Mouse (Mus musculus): ENCODE results near the gene Polr2i. TPM values are rescaled to one million over a fixed set of nuclear protein-coding genes. Genes with fewer than 3 reads are reported as not detected.

The Polr2i gene
- total and polyA plus RNA-seq, 2 experiments from 2014 or later: 126 to 196 TPM

GRCm38 (mm10) chr7:30279951-30280669, 48.4 kb downstream of the Polr2i start, which contains the start of the genes Thap8 and Wdr62:
Gene Thap8 (plus strand): TSS chr7:30280094.
Gene Wdr62 (minus strand): TSS chr7:30280419.
- peak within 1 kb of the TSS; percentile 65 for H3K4me3 ChIP-seq (ENCODE audit: low read depth, low read length)
- no peaks in the 10 kb centered on the region for H3K9me3 ChIP-seq (ENCODE audit: low read length)
- no peaks in the 10 kb centered on the region for H3K36me3 ChIP-seq (ENCODE audit: insufficient read depth, low read length)
- H3K27ac ChIP-seq (ENCODE audit: low read depth, low read length): peak within 1 kb of the TSS; percentile 98
- H3K9ac ChIP-seq (replicated peaks; ENCODE audit: low read length, poor library complexity, severe bottlenecking): peak within 1 kb of the TSS; percentile 61
- no peaks in the 10 kb centered on the region for H3K27me3 ChIP-seq (ENCODE audit: insufficient read depth, low read length)
- 0 out of 2 replicates have a peak, but pooled peaks cover 2% of the 10 kb centered on the region for H3K4me1 ChIP-seq (ENCODE audit: insufficient read depth, low read length)
- peak; percentile 95 for ATAC-seq (ENCODE audit: low FRiP score)
- no peak for TF ChIP-seq CTCF (IDR thresholded peaks at IDR 0.05)
- peak within 1 kb of the TSS; percentile 91 for H3K4me2 ChIP-seq (ENCODE audit: low read depth, low read length, poor library complexity, severe bottlenecking)
- WGBS: under 1% methylated on average over 49 of the region's 49 CpGs
- DNase-seq (ENCODE audit: low spot score): peak; percentile 97

GRCm38 (mm10) chr7:30280670-30281138, 49.0 kb downstream of the Polr2i start:
- peak overlapping the region; percentile 61 for H3K9ac ChIP-seq (replicated peaks; ENCODE audit: low read length, poor library complexity, severe bottlenecking)
- WGBS: under 1% methylated on average over 20 of the region's 20 CpGs
- DNase-seq (ENCODE audit: low spot score) (peak; percentile 96), ATAC-seq (ENCODE audit: low FRiP score) (peak; percentile 89)
- no peak for TF ChIP-seq CTCF (IDR thresholded peaks at IDR 0.05)
- no peaks in the 10 kb centered on the region for H3K9me3 ChIP-seq (ENCODE audit: low read length)
- H3K27me3 ChIP-seq (ENCODE audit: insufficient read depth, low read length): no peaks in the 10 kb centered on the region
- peak overlapping the region; percentile 91 for H3K4me2 ChIP-seq (ENCODE audit: low read depth, low read length, poor library complexity, severe bottlenecking)
- H3K4me3 ChIP-seq (ENCODE audit: low read depth, low read length): peak overlapping the region; percentile 65
- 0 out of 2 replicates have a peak, but pooled peaks cover 2% of the 10 kb centered on the region for H3K4me1 ChIP-seq (ENCODE audit: insufficient read depth, low read length)
- H3K27ac ChIP-seq (ENCODE audit: low read depth, low read length): peak overlapping the region; percentile 98
- H3K36me3 ChIP-seq (ENCODE audit: insufficient read depth, low read length): no peaks in the 10 kb centered on the region

GRCm38 (mm10) chr7:30281522-30281921, 49.8 kb downstream of the Polr2i start:
- TF ChIP-seq CTCF (IDR thresholded peaks at IDR 0.05): no peak
- WGBS: 78% methylated on average over 4 of the region's 4 CpGs
- Histone ChIP-seq H3K4me2 (ENCODE audit: low read depth, low read length, poor library complexity, severe bottlenecking) (peak overlapping the region; percentile 91; the same call in 1 of the 2 replicates), H3K36me3 (ENCODE audit: insufficient read depth, low read length) (no peaks in the 10 kb centered on the region), H3K9me3 (ENCODE audit: low read length) (no peaks in the 10 kb centered on the region), H3K27me3 (ENCODE audit: insufficient read depth, low read length) (no peaks in the 10 kb centered on the region), H3K4me1 (ENCODE audit: insufficient read depth, low read length) (0 out of 2 replicates have a peak, but pooled peaks cover 2% of the 10 kb centered on the region), H3K4me3 (ENCODE audit: low read depth, low read length) (peak overlapping the region; percentile 65; the same call in 1 of the 2 replicates), H3K27ac (ENCODE audit: low read depth, low read length) (peak overlapping the region; percentile 98), H3K9ac (replicated peaks; ENCODE audit: low read length, poor library complexity, severe bottlenecking) (no peak overlapping the region)
- no peak for DNase-seq (ENCODE audit: low spot score)
- ATAC-seq (ENCODE audit: low FRiP score): no peak

- H3K27ac ChIP-seq (ENCODE audit: low read depth, low read length): no peak overlapping the region
- DNase-seq (ENCODE audit: low spot score): no peak
- WGBS: 81% methylated on average over 7 of the region's 7 CpGs
- no peaks in the 10 kb centered on the region for H3K27me3 ChIP-seq (ENCODE audit: insufficient read depth, low read length)
- 0 out of 2 replicates have a peak, but pooled peaks cover 2% of the 10 kb centered on the region for H3K4me1 ChIP-seq (ENCODE audit: insufficient read depth, low read length)
- no peaks in the 10 kb centered on the region for H3K9me3 ChIP-seq (ENCODE audit: low read length)
- no peaks in the 10 kb centered on the region for H3K36me3 ChIP-seq (ENCODE audit: insufficient read depth, low read length)
- H3K4me3 ChIP-seq (ENCODE audit: low read depth, low read length): no peak overlapping the region
- H3K4me2 ChIP-seq (ENCODE audit: low read depth, low read length, poor library complexity, severe bottlenecking): no peak overlapping the region
- TF ChIP-seq CTCF (IDR thresholded peaks at IDR 0.05): no peak
- ATAC-seq (ENCODE audit: low FRiP score): no peak
- no peak overlapping the region for H3K9ac ChIP-seq (replicated peaks; ENCODE audit: low read length, poor library complexity, severe bottlenecking)
Observed at GRCm38 (mm10) chr7:30282740-30283139, 51.0 kb downstream of the Polr2i start.

Other genes with a start within 250 kb of the Polr2i start
- 8.2 and 12.6 TPM in 2 replicates for gene Zfp568, start 248.0 kb upstream of the Polr2i start, total RNA-seq (2014; rRNA removed)
- gene Zfp568, start 248.0 kb upstream of the Polr2i start, polyA plus RNA-seq (2015; fragmentation: Nextera tagmentation; extraction: Ambion mirVana): 2.0 and 2.5 TPM in 2 replicates
- gene Zfp14, start 180.6 kb upstream of the Polr2i start, total RNA-seq (2014; rRNA removed): 13.0 and 16.5 TPM in 2 replicates
- 5.8 and 8.7 TPM in 2 replicates for gene Zfp14, start 180.6 kb upstream of the Polr2i start, polyA plus RNA-seq (2015; fragmentation: Nextera tagmentation; extraction: Ambion mirVana)
- gene Zfp82, start 159.0 kb upstream of the Polr2i start, total RNA-seq (2014; rRNA removed): 5.3 and 6.4 TPM in 2 replicates
- gene Zfp82, start 159.0 kb upstream of the Polr2i start, polyA plus RNA-seq (2015; fragmentation: Nextera tagmentation; extraction: Ambion mirVana): 5.4 and 6.4 TPM in 2 replicates
- not detected in 2 replicates for gene Gm26920, start 141.5 kb upstream of the Polr2i start, total RNA-seq (2014; rRNA removed)
- 0.63 and 1.3 TPM in 2 replicates for gene Gm26920, start 141.5 kb upstream of the Polr2i start, polyA plus RNA-seq (2015; fragmentation: Nextera tagmentation; extraction: Ambion mirVana)
- gene Zfp566, start 141.4 kb upstream of the Polr2i start, total RNA-seq (2014; rRNA removed): 0.93 and 3.8 TPM in 2 replicates
- 16.2 and 18.0 TPM in 2 replicates for gene Zfp566, start 141.4 kb upstream of the Polr2i start, polyA plus RNA-seq (2015; fragmentation: Nextera tagmentation; extraction: Ambion mirVana)
- 39.4 and 47.4 TPM in 2 replicates for gene Zfp260, start 137.2 kb upstream of the Polr2i start, total RNA-seq (2014; rRNA removed)
- gene Zfp260, start 137.2 kb upstream of the Polr2i start, polyA plus RNA-seq (2015; fragmentation: Nextera tagmentation; extraction: Ambion mirVana): 43.6 and 44.4 TPM in 2 replicates
- 23.0 and 24.7 TPM in 2 replicates for gene Zfp382, start 110.0 kb upstream of the Polr2i start, total RNA-seq (2014; rRNA removed)
- 14.5 and 14.7 TPM in 2 replicates for gene Zfp382, start 110.0 kb upstream of the Polr2i start, polyA plus RNA-seq (2015; fragmentation: Nextera tagmentation; extraction: Ambion mirVana)
- gene Zfp146, start 62.2 kb upstream of the Polr2i start, total RNA-seq (2014; rRNA removed): 49.8 and 52.1 TPM in 2 replicates
- gene Zfp146, start 62.2 kb upstream of the Polr2i start, polyA plus RNA-seq (2015; fragmentation: Nextera tagmentation; extraction: Ambion mirVana): 5.9 and 7.2 TPM in 2 replicates
- not detected in 2 replicates for gene Cox7a1, start 47.8 kb upstream of the Polr2i start, total RNA-seq (2014; rRNA removed)
- gene Cox7a1, start 47.8 kb upstream of the Polr2i start, polyA plus RNA-seq (2015; fragmentation: Nextera tagmentation; extraction: Ambion mirVana): 7.3 and 8.8 TPM in 2 replicates
- gene Capns1, start 33.1 kb upstream of the Polr2i start, total RNA-seq (2014; rRNA removed): 201 and 272 TPM in 2 replicates
- gene Capns1, start 33.1 kb upstream of the Polr2i start, polyA plus RNA-seq (2015; fragmentation: Nextera tagmentation; extraction: Ambion mirVana): 58.0 and 62.4 TPM in 2 replicates
- 127 and 149 TPM in 2 replicates for gene Tbcb, start 324 bp downstream of the Polr2i start, total RNA-seq (2014; rRNA removed)
- 483 and 527 TPM in 2 replicates for gene Tbcb, start 324 bp downstream of the Polr2i start, polyA plus RNA-seq (2015; fragmentation: Nextera tagmentation; extraction: Ambion mirVana)
- gene Ovol3, start 3.8 kb downstream of the Polr2i start, total RNA-seq (2014; rRNA removed): not detected in 2 replicates
- not detected in 2 replicates for gene Ovol3, start 3.8 kb downstream of the Polr2i start, polyA plus RNA-seq (2015; fragmentation: Nextera tagmentation; extraction: Ambion mirVana)
- gene Thap8, start 48.1 kb downstream of the Polr2i start, total RNA-seq (2014; rRNA removed): 0.71 TPM in 1 of 2 replicates, not detected in the other
- 0.38 and 0.57 TPM in 2 replicates for gene Thap8, start 48.1 kb downstream of the Polr2i start, polyA plus RNA-seq (2015; fragmentation: Nextera tagmentation; extraction: Ambion mirVana)
- gene Wdr62, start 48.5 kb downstream of the Polr2i start, total RNA-seq (2014; rRNA removed): 1.7 and 24.3 TPM in 2 replicates
- gene Wdr62, start 48.5 kb downstream of the Polr2i start, polyA plus RNA-seq (2015; fragmentation: Nextera tagmentation; extraction: Ambion mirVana): 3.3 and 4.1 TPM in 2 replicates
- 140 and 197 TPM in 2 replicates for gene Clip3, start 59.8 kb downstream of the Polr2i start, total RNA-seq (2014; rRNA removed)
- gene Clip3, start 59.8 kb downstream of the Polr2i start, polyA plus RNA-seq (2015; fragmentation: Nextera tagmentation; extraction: Ambion mirVana): 144 and 155 TPM in 2 replicates
- 76.1 and 121 TPM in 2 replicates for gene Alkbh6, start 76.8 kb downstream of the Polr2i start, total RNA-seq (2014; rRNA removed)
- gene Alkbh6, start 76.8 kb downstream of the Polr2i start, polyA plus RNA-seq (2015; fragmentation: Nextera tagmentation; extraction: Ambion mirVana): 129 and 140 TPM in 2 replicates
- 7.3 and 14.1 TPM in 2 replicates for gene Syne4, start 82.9 kb downstream of the Polr2i start, total RNA-seq (2014; rRNA removed)
- 11.7 and 13.6 TPM in 2 replicates for gene Syne4, start 82.9 kb downstream of the Polr2i start, polyA plus RNA-seq (2015; fragmentation: Nextera tagmentation; extraction: Ambion mirVana)
- gene E130208F15Rik, start 89.8 kb downstream of the Polr2i start, total RNA-seq (2014; rRNA removed): 0.05 and 0.19 TPM in 2 replicates
- not detected in 2 replicates for gene E130208F15Rik, start 89.8 kb downstream of the Polr2i start, polyA plus RNA-seq (2015; fragmentation: Nextera tagmentation; extraction: Ambion mirVana)
- gene Sdhaf1, start 91.9 kb downstream of the Polr2i start, total RNA-seq (2014; rRNA removed): 11.5 and 14.7 TPM in 2 replicates
- gene Sdhaf1, start 91.9 kb downstream of the Polr2i start, polyA plus RNA-seq (2015; fragmentation: Nextera tagmentation; extraction: Ambion mirVana): 16.5 and 16.8 TPM in 2 replicates
- 44.8 and 47.5 TPM in 2 replicates for gene Lrfn3, start 130.8 kb downstream of the Polr2i start, total RNA-seq (2014; rRNA removed)
- 22.1 and 24.8 TPM in 2 replicates for gene Lrfn3, start 130.8 kb downstream of the Polr2i start, polyA plus RNA-seq (2015; fragmentation: Nextera tagmentation; extraction: Ambion mirVana)
- gene Tyrobp, start 181.8 kb downstream of the Polr2i start, total RNA-seq (2014; rRNA removed): 20.6 and 23.5 TPM in 2 replicates
- 43.7 and 46.5 TPM in 2 replicates for gene Tyrobp, start 181.8 kb downstream of the Polr2i start, polyA plus RNA-seq (2015; fragmentation: Nextera tagmentation; extraction: Ambion mirVana)
- gene Hcst, start 187.9 kb downstream of the Polr2i start, total RNA-seq (2014; rRNA removed): not detected in 2 replicates
- gene Hcst, start 187.9 kb downstream of the Polr2i start, polyA plus RNA-seq (2015; fragmentation: Nextera tagmentation; extraction: Ambion mirVana): 0.54 and 0.76 TPM in 2 replicates
- 2.1 and 2.2 TPM in 2 replicates for gene Nfkbid, start 189.8 kb downstream of the Polr2i start, total RNA-seq (2014; rRNA removed)
- 2.2 and 2.8 TPM in 2 replicates for gene Nfkbid, start 189.8 kb downstream of the Polr2i start, polyA plus RNA-seq (2015; fragmentation: Nextera tagmentation; extraction: Ambion mirVana)
- 923 and 924 TPM in 2 replicates for gene Aplp1, start 213.6 kb downstream of the Polr2i start, total RNA-seq (2014; rRNA removed)
- gene Aplp1, start 213.6 kb downstream of the Polr2i start, polyA plus RNA-seq (2015; fragmentation: Nextera tagmentation; extraction: Ambion mirVana): 811 and 814 TPM in 2 replicates
- gene Kirrel2, start 225.7 kb downstream of the Polr2i start, total RNA-seq (2014; rRNA removed): 0.99 and 4.9 TPM in 2 replicates
- gene Kirrel2, start 225.7 kb downstream of the Polr2i start, polyA plus RNA-seq (2015; fragmentation: Nextera tagmentation; extraction: Ambion mirVana): 0.32 and 0.43 TPM in 2 replicates
- 0.33 TPM in 1 of 2 replicates, not detected in the other for gene Nphs1, start 226.4 kb downstream of the Polr2i start, total RNA-seq (2014; rRNA removed)
- gene Nphs1, start 226.4 kb downstream of the Polr2i start, polyA plus RNA-seq (2015; fragmentation: Nextera tagmentation; extraction: Ambion mirVana): 0.11 TPM in 1 of 2 replicates, not detected in the other

All from midbrain, postnatal 0 days (tissue).